Mouse (Mus musculus) limb, embryonic 13.5 days (tissue): Measurements from ENCODE around the gene Gm21885. TPM values are rescaled to one million over a fixed set of nuclear protein-coding genes. Genes with fewer than 3 reads are reported as not detected.
A peak's percentile ranks its signal among the peaks of the same experiment; 100 is the strongest.
"Not testable (repeated sequence)": the region's sequence is repeated elsewhere in the genome, so short reads cannot be mapped to it uniquely, and the experiment has no call there.

ENCODE experiments used
- ATAC-seq: fragments of 200-750 bp; cut with Nextera tagmentation; 2 replicates; pipeline ENCODE4 v1.8.0; 2017; ENCODE audit warnings: low read depth, moderate number of reproducible peaks, moderate TSS enrichment; ENCODE audit not compliant: low FRiP score
- H3K27ac ChIP-seq: fragments of 300-500 bp; sonication (generic); 2 replicates; pipeline ENCODE4 v1.5.1; 2015; ENCODE audit warnings: inconsistent platforms, mild to moderate bottlenecking, moderate library complexity
- H3K27me3 ChIP-seq: fragments of 300-500 bp; sonication (generic); 2 replicates; pipeline ENCODE4 v1.6.1; 2015; ENCODE audit warnings: mild to moderate bottlenecking, inconsistent platforms
- H3K36me3 ChIP-seq: fragments of 300-500 bp; sonication (generic); 2 replicates; pipeline ENCODE4 v1.6.1; 2015; ENCODE audit warnings: inconsistent platforms, mild to moderate bottlenecking, moderate library complexity
- H3K4me1 ChIP-seq: fragments of 300-500 bp; sonication (generic); 2 replicates; pipeline ENCODE4 v1.6.1; 2015; ENCODE audit warnings: inconsistent platforms
- H3K4me2 ChIP-seq: fragments of 300-500 bp; sonication (generic); replicated peaks from 2 replicates; pipeline ENCODE4 v1.6.1; 2015; ENCODE audit warnings: inconsistent platforms, mild to moderate bottlenecking, moderate library complexity
- H3K4me3 ChIP-seq: fragments of 300-500 bp; sonication (generic); 2 replicates; pipeline ENCODE4 v1.5.1; 2015; ENCODE audit warnings: moderate library complexity, mild to moderate bottlenecking, inconsistent platforms
- H3K9ac ChIP-seq: fragments of 300-500 bp; sonication (generic); 2 replicates; pipeline ENCODE4 v1.6.1; 2015; ENCODE audit warnings: mild to moderate bottlenecking, inconsistent platforms
- H3K9me3 ChIP-seq: fragments of 300-500 bp; sonication (generic); 2 replicates; pipeline ENCODE4 v1.6.1; 2016; ENCODE audit warnings: inconsistent platforms
- WGBS: fragments of 180-500 bp; shearing (Covaris S2); methylation state at CpG from one replicate; pipeline ENCODE4 v1.1.7; 2015; 5-methylcytosine and 5-hydroxymethylcytosine counted together
- polyA plus RNA-seq: library from polyadenylated mRNA; unstranded; fragments of >200 nt; fragmentation: Nextera tagmentation; extraction: Ambion mirVana; gene quantifications from 2 replicates; pipeline ENCODE4 v1.2.1, GENCODE M21; 2015

The Gm21885 gene
- polyA plus RNA-seq, 1 experiment from 2014 or later, result 0.32 TPM

DNA sequence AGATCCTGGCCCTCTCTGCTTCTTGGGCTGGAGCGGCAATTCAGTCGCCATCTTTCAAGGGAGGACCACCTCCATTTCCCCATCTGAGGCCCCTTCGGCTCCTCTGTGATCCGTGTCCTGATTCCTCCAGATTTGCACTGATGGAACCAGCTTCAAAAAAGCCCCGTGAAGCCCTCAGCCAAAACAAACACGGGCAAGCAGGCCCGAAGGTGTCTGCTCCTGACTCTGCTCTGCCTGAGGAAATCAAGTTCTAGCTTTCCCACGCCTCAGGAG is 34.9 kb upstream of the Gm21885 start:
- Histone ChIP-seq H3K27ac (peak overlapping the region; percentile 97), H3K4me3 (peak overlapping the region; percentile 11; the same call in 1 of the 2 replicates), H3K4me1 (peaks cover 64% of the 10 kb centered on the region), H3K4me2 (peak overlapping the region; percentile 69), H3K27me3 (no peaks in the 10 kb centered on the region), H3K36me3 (no peaks in the 10 kb centered on the region), H3K9ac (peak overlapping the region; percentile 45), H3K9me3 (no peaks in the 10 kb centered on the region)
- WGBS, result 12% methylated on average over 8 of the region's 8 CpGs
- ATAC-seq, result no peak; the same call in 1 of the 2 replicates

DNA sequence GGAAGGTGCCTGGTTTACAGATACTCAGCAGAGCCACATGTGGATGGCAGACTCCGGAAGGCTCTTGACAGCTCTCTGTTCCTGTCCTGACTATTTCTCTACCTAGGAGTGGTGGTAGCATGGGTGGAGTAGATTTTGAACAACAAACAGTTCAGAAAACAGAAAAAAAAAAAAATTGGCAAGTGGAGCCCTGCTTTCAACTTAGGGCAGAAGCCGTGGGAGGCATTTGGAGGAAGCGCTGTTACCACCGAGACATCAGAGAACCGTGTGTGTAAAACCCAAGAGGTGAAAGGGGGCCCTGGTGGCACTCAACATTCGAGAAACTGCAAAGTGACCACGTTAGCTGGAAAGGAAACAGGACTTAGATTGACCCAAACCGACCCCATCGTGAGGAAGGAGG is 28.5 kb upstream of the Gm21885 start:
- WGBS, result 72% methylated on average over 9 of the region's 9 CpGs
- Histone ChIP-seq H3K4me1 (peaks cover 11% of the 10 kb centered on the region), H3K27ac (no peak overlapping the region), H3K4me2 (no peak overlapping the region), H3K9ac (no peak overlapping the region), H3K4me3 (no peak overlapping the region), H3K9me3 (no peaks in the 10 kb centered on the region), H3K36me3 (no peaks in the 10 kb centered on the region), H3K27me3 (no peaks in the 10 kb centered on the region)
- no peak for ATAC-seq

DNA sequence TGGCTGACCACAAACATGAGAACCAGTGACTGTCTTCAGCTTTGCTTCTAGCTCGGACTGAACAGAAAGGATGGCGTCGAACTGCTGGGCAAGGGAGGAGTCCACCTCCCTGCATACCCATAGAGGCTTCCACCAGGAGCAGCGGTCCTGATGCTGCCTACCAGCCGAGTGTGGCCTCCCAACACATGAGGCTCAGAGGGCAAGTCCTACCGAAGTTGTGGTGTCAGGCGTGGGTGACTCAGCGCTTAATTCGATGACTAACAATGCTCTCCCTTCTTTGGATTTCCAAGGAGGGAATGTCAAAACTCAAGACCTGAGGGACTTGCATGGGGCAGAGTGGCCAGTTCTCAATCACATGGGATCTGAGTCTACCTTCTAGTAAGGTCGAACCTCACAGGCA is 28.0 kb upstream of the Gm21885 start:
- WGBS, result 83% methylated on average over 10 of the region's 10 CpGs
- Histone ChIP-seq H3K4me2 (no peak overlapping the region), H3K27me3 (no peaks in the 10 kb centered on the region), H3K36me3 (no peaks in the 10 kb centered on the region), H3K27ac (no peak overlapping the region), H3K4me1 (peaks cover 10% of the 10 kb centered on the region), H3K9ac (no peak overlapping the region), H3K9me3 (0 out of 2 replicates have a peak, but pooled peaks cover 2% of the 10 kb centered on the region), H3K4me3 (no peak overlapping the region)
- ATAC-seq, result no peak

DNA sequence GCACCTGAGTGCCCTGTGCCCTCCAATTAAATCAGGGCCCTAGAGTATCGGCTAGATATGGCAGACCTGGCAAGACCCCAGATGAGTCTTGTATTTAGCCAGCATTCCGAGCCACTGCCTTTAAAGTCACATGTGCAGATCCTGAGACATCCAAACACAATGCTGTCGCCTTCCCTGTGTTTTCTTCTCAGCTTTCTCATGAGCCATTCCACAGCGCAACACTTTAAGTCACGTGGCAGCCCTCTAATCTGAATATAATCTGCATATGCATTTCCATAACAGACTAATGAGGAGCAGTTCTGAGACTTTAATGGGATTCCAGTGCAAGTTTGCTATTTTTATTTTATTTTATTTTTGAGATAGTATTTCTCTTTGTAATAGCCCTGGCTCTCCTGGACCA is 25.9 kb upstream of the Gm21885 start:
- H3K4me1 ChIP-seq, result peaks cover 10% of the 10 kb centered on the region
- no peak for ATAC-seq
- H3K4me3 ChIP-seq, result no peak overlapping the region
- H3K9ac ChIP-seq, result no peak overlapping the region
- H3K9me3 ChIP-seq, result 0 out of 2 replicates have a peak, but pooled peaks cover 4% of the 10 kb centered on the region
- 76% methylated on average over 5 of the region's 5 CpGs for WGBS
- no peaks in the 10 kb centered on the region for H3K27me3 ChIP-seq
- H3K4me2 ChIP-seq, result no peak overlapping the region
- no peak overlapping the region for H3K27ac ChIP-seq
- H3K36me3 ChIP-seq, result no peaks in the 10 kb centered on the region

DNA sequence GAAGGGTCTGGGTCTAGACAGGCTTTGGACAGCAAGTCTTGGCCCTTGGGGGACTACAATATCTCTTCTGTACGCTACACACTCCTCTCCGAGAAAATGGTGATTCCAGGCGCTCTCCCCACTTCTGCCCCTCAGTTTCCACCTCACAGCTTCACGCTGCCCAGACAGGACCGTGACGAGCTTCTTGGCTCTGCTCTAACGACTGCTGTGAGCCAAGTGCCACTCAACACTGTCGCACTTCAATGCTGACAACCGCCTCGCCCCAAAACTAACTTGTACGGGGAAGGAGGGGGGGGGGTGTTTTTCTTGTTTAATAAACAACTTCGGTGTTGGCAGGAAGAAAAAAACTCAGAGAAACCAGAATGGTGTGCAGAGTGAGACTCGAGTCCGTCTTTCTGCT is 23.7 kb upstream of the Gm21885 start:
- WGBS, result 66% methylated on average over 14 of the region's 14 CpGs
- Histone ChIP-seq H3K27me3 (no peaks in the 10 kb centered on the region), H3K9ac (no peak overlapping the region), H3K4me3 (no peak overlapping the region), H3K36me3 (no peaks in the 10 kb centered on the region), H3K27ac (no peak overlapping the region), H3K4me1 (peaks cover 10% of the 10 kb centered on the region), H3K4me2 (no peak overlapping the region), H3K9me3 (0 out of 2 replicates have a peak, but pooled peaks cover 4% of the 10 kb centered on the region)
- ATAC-seq, result no peak

DNA sequence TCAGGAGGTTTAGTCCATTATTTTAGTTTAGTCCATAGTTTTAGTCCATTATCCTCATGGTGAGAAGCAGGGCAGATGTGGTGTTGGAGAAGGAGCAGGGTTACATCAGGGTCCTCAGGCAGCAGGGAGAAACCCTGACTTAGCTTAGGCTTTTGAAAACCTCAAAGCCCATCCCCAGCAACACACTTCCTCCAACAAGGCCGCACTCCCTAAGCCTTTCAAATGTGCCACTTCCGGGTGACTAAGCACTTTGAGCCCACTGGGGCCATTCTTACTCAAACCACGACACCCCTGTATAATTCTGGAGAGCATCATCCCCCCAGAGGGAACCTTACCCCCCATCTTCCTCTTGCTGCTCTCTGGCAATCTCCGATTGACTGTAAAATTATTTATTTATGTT is 21.9 kb upstream of the Gm21885 start:
- no peak overlapping the region for H3K9ac ChIP-seq
- H3K4me2 ChIP-seq, result no peak overlapping the region
- 77% methylated on average over 4 of the region's 4 CpGs for WGBS
- H3K4me3 ChIP-seq, result no peak overlapping the region
- ATAC-seq, result no peak
- H3K4me1 ChIP-seq, result peaks cover 11% of the 10 kb centered on the region
- H3K9me3 ChIP-seq, result 0 out of 2 replicates have a peak, but pooled peaks cover 4% of the 10 kb centered on the region
- H3K27ac ChIP-seq, result no peak overlapping the region
- no peaks in the 10 kb centered on the region for H3K36me3 ChIP-seq
- H3K27me3 ChIP-seq, result no peaks in the 10 kb centered on the region

DNA sequence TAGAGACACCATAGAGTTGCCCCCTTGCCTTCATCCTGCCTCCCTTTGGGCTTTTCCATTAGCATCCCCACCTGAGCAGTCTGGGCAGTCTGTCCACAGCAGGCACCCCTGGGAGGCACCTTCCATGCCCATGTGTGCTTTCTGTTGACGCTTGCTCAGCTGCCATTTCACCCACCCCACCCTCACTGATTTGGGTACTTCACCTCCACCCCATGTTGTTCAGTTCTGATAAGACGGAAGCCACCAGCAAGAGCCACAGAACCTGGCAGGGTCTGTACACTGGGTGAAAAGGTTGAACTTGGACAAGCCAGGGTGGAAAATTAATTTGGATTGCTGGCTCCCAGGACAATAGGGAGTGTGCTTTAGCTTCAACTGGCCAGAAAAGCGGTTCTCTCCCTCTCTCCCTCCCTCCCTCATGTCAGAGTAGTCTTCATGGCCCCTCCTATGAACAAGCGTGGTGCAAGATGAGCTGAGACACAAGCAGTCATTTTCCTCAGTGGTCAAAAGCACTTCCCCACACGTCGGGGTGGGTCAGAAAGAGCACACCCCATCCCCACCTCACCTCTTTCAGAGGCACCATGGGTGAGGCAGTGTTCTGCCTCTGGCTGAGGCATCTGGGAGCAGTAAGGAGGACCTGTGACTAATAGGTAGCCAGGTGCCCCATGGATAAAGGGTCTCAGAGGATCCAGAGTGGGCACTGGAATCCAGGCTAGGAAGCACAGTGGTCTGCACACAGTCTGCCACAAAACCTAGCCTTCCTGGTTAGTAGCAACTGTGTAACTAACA is 19.9 kb upstream of the Gm21885 start:
- Histone ChIP-seq H3K36me3 (no peaks in the 10 kb centered on the region), H3K9me3 (0 out of 2 replicates have a peak, but pooled peaks cover 4% of the 10 kb centered on the region), H3K4me1 (peaks cover 8% of the 10 kb centered on the region), H3K9ac (no peak overlapping the region), H3K27me3 (no peaks in the 10 kb centered on the region), H3K27ac (no peak overlapping the region), H3K4me3 (no peak overlapping the region), H3K4me2 (no peak overlapping the region)
- no peak for ATAC-seq
- WGBS, result 75% methylated on average over 6 of the region's 6 CpGs

DNA sequence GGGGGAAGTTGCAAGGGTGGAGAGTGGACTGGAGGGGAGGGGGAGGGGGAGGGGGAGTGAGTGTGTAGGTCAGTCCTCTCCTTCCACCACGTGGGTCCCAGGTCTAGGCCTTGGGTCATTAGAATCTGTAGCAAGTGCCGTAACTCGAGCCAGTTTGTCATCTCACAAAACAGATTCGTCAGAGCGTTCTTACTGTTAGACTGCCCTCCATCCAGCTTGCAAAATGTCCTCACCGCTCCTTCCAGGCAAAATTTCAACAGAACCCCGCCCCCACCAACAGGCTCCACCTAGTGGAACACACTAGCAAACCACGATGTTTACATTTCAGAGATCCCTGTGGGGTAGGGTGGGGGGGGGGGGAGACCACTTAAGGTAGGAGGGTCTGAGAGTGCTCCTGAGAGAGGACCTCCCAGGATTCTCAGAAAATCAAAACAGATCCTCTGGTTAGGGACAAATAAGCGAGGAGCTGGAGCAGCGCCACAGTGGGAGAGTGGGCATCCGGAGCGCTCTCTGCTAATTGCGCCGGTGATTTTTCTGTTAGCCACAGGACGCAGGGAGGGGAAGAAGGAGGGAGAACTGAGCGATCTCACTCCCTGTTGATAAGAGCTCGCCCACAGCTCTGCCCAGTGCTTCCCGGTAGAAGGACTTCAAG is 16.4 kb upstream of the Gm21885 start:
- Histone ChIP-seq H3K27ac (peak overlapping the region; percentile 72; the same call in 1 of the 2 replicates), H3K27me3 (no peaks in the 10 kb centered on the region), H3K9me3 (no peaks in the 10 kb centered on the region), H3K4me2 (peak overlapping the region; percentile 64), H3K36me3 (no peaks in the 10 kb centered on the region), H3K9ac (peak overlapping the region; percentile 51; the same call in 1 of the 2 replicates), H3K4me3 (peak overlapping the region; percentile 41), H3K4me1 (peaks cover 17% of the 10 kb centered on the region)
- WGBS, result under 1% methylated on average over 18 of the region's 18 CpGs
- ATAC-seq, result peak; percentile 67; the same call in 1 of the 2 replicates

DNA sequence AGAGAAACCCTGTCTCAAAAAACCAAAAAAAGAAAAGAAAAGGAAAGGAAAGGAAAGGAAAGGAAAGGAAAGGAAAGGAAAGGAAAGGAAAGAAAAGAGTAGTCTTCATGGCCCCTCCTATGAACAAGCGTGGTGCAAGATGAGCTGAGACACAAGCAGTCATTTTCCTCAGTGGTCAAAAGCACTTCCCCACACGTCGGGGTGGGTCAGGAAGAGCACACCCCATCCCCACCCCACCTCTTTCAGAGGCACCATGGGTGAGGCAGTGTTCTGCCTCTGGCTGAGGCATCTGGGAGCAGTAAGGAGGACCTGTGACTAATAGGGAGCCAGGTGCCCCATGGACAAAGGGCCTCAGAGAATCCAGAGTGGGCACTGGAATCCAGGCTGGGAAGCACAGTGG is 15.5 kb upstream of the Gm21885 start:
- not testable (repeated sequence) for H3K36me3 ChIP-seq, H3K9ac ChIP-seq, H3K4me3 ChIP-seq, H3K27ac ChIP-seq, H3K27me3 ChIP-seq, H3K4me2 ChIP-seq, H3K9me3 ChIP-seq, ATAC-seq
- H3K4me1 ChIP-seq, result peaks cover 17% of the 10 kb centered on the region
- WGBS, result 72% methylated on average over 3 of the region's 3 CpGs

DNA sequence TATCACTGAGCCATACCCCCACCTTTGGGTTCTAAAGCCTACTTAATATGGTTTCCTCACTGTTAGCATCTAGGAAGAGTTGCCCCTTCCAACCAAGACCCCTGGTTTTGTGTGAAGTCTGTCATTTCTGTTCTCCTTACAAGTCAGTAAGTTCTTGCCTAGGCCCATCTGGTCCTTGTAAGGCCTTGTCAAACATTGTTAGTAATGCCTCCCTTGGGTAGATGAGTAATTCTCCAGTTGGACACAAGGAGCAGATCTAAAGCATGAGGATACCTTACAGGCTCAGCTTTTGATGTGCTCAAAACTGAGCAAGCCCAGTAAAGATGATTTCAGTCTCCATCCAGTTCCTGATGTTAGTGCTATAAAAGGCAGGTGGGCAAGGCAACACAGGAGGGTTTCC is 12.9 kb upstream of the Gm21885 start:
- no peak overlapping the region for H3K9ac ChIP-seq
- no peak overlapping the region for H3K4me3 ChIP-seq
- H3K4me1 ChIP-seq, result peaks cover 31% of the 10 kb centered on the region
- H3K27ac ChIP-seq, result no peak overlapping the region
- H3K36me3 ChIP-seq, result no peaks in the 10 kb centered on the region
- H3K27me3 ChIP-seq, result no peaks in the 10 kb centered on the region
- ATAC-seq, result no peak
- H3K9me3 ChIP-seq, result no peaks in the 10 kb centered on the region
- no peak overlapping the region for H3K4me2 ChIP-seq

DNA sequence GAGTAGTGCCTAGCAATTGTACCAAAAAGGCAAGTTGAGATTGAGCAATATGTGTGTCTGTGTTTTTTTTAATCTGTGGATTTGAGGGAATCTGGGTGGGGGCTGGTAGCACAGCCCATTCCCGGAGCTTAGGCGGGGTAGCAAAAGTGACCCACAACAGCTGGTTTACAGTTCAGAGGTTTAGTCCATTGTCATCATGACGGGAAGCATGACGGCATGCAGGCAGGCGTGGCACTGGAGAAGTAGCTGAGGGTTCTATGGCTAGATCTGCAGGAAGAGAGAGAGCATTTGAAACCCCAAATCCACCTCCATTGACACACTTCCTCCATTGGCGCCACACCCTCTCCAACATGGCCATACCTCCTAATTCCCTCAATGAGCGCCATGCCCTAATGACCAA is 11.8 kb upstream of the Gm21885 start:
- Histone ChIP-seq H3K4me3 (no peak overlapping the region), H3K9ac (no peak overlapping the region), H3K27ac (no peak overlapping the region), H3K27me3 (no peaks in the 10 kb centered on the region), H3K36me3 (no peaks in the 10 kb centered on the region), H3K9me3 (no peaks in the 10 kb centered on the region), H3K4me2 (no peak overlapping the region), H3K4me1 (peaks cover 25% of the 10 kb centered on the region)
- ATAC-seq, result no peak
- 91% methylated on average over 7 of the region's 7 CpGs for WGBS

DNA sequence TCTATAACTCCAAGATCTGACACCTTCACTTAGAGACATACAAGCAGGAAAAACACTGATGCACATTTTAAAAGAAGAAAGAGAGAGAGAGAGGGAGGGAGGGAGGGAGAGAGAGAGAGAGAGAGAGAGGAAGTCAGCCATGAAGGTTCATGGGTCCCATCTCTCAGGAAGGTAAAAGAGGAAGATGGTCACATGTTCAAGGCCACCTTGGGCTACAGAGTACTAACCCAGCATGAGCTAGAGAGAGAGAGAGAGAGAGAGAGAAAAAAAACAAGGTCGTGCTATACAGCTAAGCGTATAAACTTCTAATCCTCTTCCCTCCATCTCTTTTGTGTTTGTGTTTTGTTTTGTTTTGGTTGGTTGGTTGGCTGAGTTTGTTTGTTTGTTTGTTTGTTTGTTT is 10.7 kb upstream of the Gm21885 start:
- Histone ChIP-seq H3K4me3 (no peak overlapping the region), H3K4me2 (no peak overlapping the region), H3K27ac (no peak overlapping the region), H3K27me3 (no peaks in the 10 kb centered on the region), H3K4me1 (peaks cover 23% of the 10 kb centered on the region), H3K36me3 (no peaks in the 10 kb centered on the region), H3K9me3 (no peaks in the 10 kb centered on the region), H3K9ac (no peak overlapping the region)
- ATAC-seq, result no peak
- WGBS, result 89% methylated on average over 2 of the region's 2 CpGs
